Mouse (Mus musculus) midbrain, embryonic 11.5 days (tissue): ENCODE measurements at regions not wholly inside any gene's neighbourhood (a gene's known extent, or its start where the extent isn't known, plus 50 kb on each side); places are given as distances from the start of the nearest gene placed in this dataset. TPM values are rescaled to one million over a fixed set of nuclear protein-coding genes. Genes with fewer than 3 reads are reported as not detected.

ENCODE experiments used
- microRNA-seq: library from miRNA; unstranded; fragments of <30 nt; microRNA quantifications from one replicate; pipeline ENCODE4, GENCODE M21; 2017

Small RNA genes in the stretch of these regions (microRNA-seq; reads per million reads assigned to microRNA genes)
- not detected for gene Gm27883
